Mouse (Mus musculus) stomach, postnatal 0 days (tissue): ENCODE data around the gene Impg1. TPM values are rescaled to one million over a fixed set of nuclear protein-coding genes. Genes with fewer than 3 reads are reported as not detected.

Experiments used
- ATAC-seq: fragments of 200-750 bp; cut with Nextera tagmentation; 2 replicates; pipeline ENCODE4 v1.8.0; 2017; ENCODE audit not compliant: low FRiP score, low TSS enrichment
- DNase-seq: peaks from one replicate; pipeline ENCODE4 v3.0.0-alpha.2; 2016; ENCODE audit warnings: low spot score
- H3K27ac ChIP-seq: fragments of 300-500 bp; sonication (generic); replicated peaks from 2 replicates; pipeline ENCODE4 v1.5.1; 2014; ENCODE audit warnings: mild to moderate bottlenecking, control low read depth
- H3K27me3 ChIP-seq: fragments of 300-500 bp; sonication (generic); 2 replicates; pipeline ENCODE4 v1.6.1; 2014; ENCODE audit warnings: low read length; ENCODE audit not compliant: control insufficient read depth, insufficient read depth
- H3K36me3 ChIP-seq: fragments of 300-500 bp; sonication (generic); 2 replicates; pipeline ENCODE4 v1.6.1; 2014; ENCODE audit warnings: low read length, mixed read lengths; ENCODE audit not compliant: control insufficient read depth, insufficient read depth
- H3K4me1 ChIP-seq: fragments of 300-500 bp; sonication (generic); replicated peaks from 2 replicates; pipeline ENCODE4 v1.6.1; 2014; ENCODE audit warnings: antibody characterized with exemption; ENCODE audit not compliant: control insufficient read depth, insufficient read depth
- H3K4me2 ChIP-seq: fragments of 300-500 bp; sonication (generic); replicated peaks from 2 replicates; pipeline ENCODE4 v1.6.1; 2014; ENCODE audit warnings: low read depth, mild to moderate bottlenecking, control low read depth, moderate library complexity
- H3K4me3 ChIP-seq: fragments of 300-500 bp; sonication (generic); 2 replicates; pipeline ENCODE4 v1.5.1; 2014; ENCODE audit warnings: low read depth, low read length, control low read depth
- H3K9ac ChIP-seq: fragments of 300-500 bp; sonication (generic); 2 replicates; pipeline ENCODE4 v1.6.1; 2014; ENCODE audit warnings: mild to moderate bottlenecking, low read length, control low read depth, mixed read lengths
- H3K9me3 ChIP-seq: fragments of 300-500 bp; sonication (generic); 2 replicates; pipeline ENCODE4 v1.6.1; 2016; ENCODE audit warnings: low read length; ENCODE audit not compliant: control insufficient read depth
- CTCF ChIP-seq: IDR thresholded peaks from 2 replicates; pipeline ENCODE4 v1.5.1; 2016; ENCODE audit warnings: antibody characterized with exemption, low read depth, mild to moderate bottlenecking, moderate library complexity
- EP300 ChIP-seq: optimal IDR thresholded peaks from 2 replicates; pipeline ENCODE3; 2016; ENCODE audit warnings: antibody characterized with exemption
- WGBS: fragments of 180-500 bp; shearing (Covaris S2); extraction: QIAGEN DNeasy Blood & Tissue Kit; methylation state at CpG from one replicate; pipeline ENCODE4 v1.1.7; 2014; 5-methylcytosine and 5-hydroxymethylcytosine counted together
- polyA plus RNA-seq: library from polyadenylated mRNA; unstranded; fragments of >200 nt; fragmentation: Nextera tagmentation; extraction: Ambion mirVana; gene quantifications from 2 replicates; pipeline ENCODE4 v1.2.1, GENCODE M21; 2015

The Impg1 gene
- polyA plus RNA-seq, 1 experiment from 2014 or later, result 0.59 TPM

GRCm38 (mm10) chr9:80306853-80307252, 158.4 kb downstream of the Impg1 start:
- no peak for ATAC-seq
- H3K4me2 ChIP-seq, result no peak overlapping the region
- no peaks in the 10 kb centered on the region for H3K27me3 ChIP-seq
- H3K4me3 ChIP-seq, result no peak overlapping the region
- DNase-seq, result no peak
- WGBS, result 73% methylated on average over 11 of the region's 11 CpGs
- TF ChIP-seq CTCF, result no peak
- no peak for TF ChIP-seq EP300
- H3K36me3 ChIP-seq, result peaks cover 11% of the 10 kb centered on the region
- no peaks in the 10 kb centered on the region for H3K9me3 ChIP-seq
- no peak overlapping the region for H3K27ac ChIP-seq
- no peaks in the 10 kb centered on the region for H3K4me1 ChIP-seq
- H3K9ac ChIP-seq, result no peak overlapping the region

- WGBS, result 79% methylated on average over 4 of the region's 4 CpGs
- H3K4me1 ChIP-seq, result no peaks in the 10 kb centered on the region
- no peaks in the 10 kb centered on the region for H3K9me3 ChIP-seq
- no peak for ATAC-seq
- H3K4me2 ChIP-seq, result no peak overlapping the region
- no peak overlapping the region for H3K9ac ChIP-seq
- no peak for DNase-seq
- TF ChIP-seq EP300 (no peak), CTCF (no peak)
- peaks cover 11% of the 10 kb centered on the region for H3K36me3 ChIP-seq
- no peak overlapping the region for H3K27ac ChIP-seq
- no peaks in the 10 kb centered on the region for H3K27me3 ChIP-seq
- no peak overlapping the region for H3K4me3 ChIP-seq
These were observed 158.9 kb downstream of the Impg1 start for GRCm38 (mm10) chr9:80306390-80306789.

- H3K27me3 ChIP-seq, result no peaks in the 10 kb centered on the region
- no peaks in the 10 kb centered on the region for H3K4me1 ChIP-seq
- no peaks in the 10 kb centered on the region for H3K9me3 ChIP-seq
- TF ChIP-seq CTCF, result peak; percentile 66
- no peak for TF ChIP-seq EP300
- H3K9ac ChIP-seq, result no peak overlapping the region
- H3K4me2 ChIP-seq, result no peak overlapping the region
- H3K27ac ChIP-seq, result no peak overlapping the region
- H3K36me3 ChIP-seq, result peaks cover 18% of the 10 kb centered on the region
- WGBS, result 63% methylated on average over 4 of the region's 4 CpGs
- H3K4me3 ChIP-seq, result no peak overlapping the region
- no peak for DNase-seq
- ATAC-seq, result no peak
These were observed 161.8 kb downstream of the Impg1 start for GRCm38 (mm10) chr9:80303518-80303917.

- Histone ChIP-seq H3K36me3 (peaks cover 8% of the 10 kb centered on the region; the same call in 1 of the 2 replicates), H3K4me2 (no peak overlapping the region), H3K4me3 (no peak overlapping the region), H3K27ac (no peak overlapping the region), H3K9me3 (no peaks in the 10 kb centered on the region), H3K4me1 (no peaks in the 10 kb centered on the region), H3K9ac (no peak overlapping the region), H3K27me3 (no peaks in the 10 kb centered on the region)
- TF ChIP-seq CTCF (no peak), EP300 (no peak)
- DNase-seq (no peak), ATAC-seq (no peak)
- 93% methylated on average over 9 of the region's 9 CpGs for WGBS
These were observed 166.2 kb downstream of the Impg1 start for GRCm38 (mm10) chr9:80299031-80299430.

GRCm38 (mm10) chr9:80296086-80296485, 169.2 kb downstream of the Impg1 start:
- no peaks in the 10 kb centered on the region for H3K9me3 ChIP-seq
- H3K4me1 ChIP-seq, result no peaks in the 10 kb centered on the region
- H3K4me2 ChIP-seq, result no peak overlapping the region
- no peak overlapping the region for H3K9ac ChIP-seq
- H3K36me3 ChIP-seq, result peaks cover 8% of the 10 kb centered on the region; the same call in 1 of the 2 replicates
- H3K4me3 ChIP-seq, result no peak overlapping the region
- WGBS, result 61% methylated on average over 4 of the region's 4 CpGs
- ATAC-seq (no peak), DNase-seq (no peak)
- H3K27me3 ChIP-seq, result no peaks in the 10 kb centered on the region
- no peak overlapping the region for H3K27ac ChIP-seq
- TF ChIP-seq EP300 (no peak), CTCF (no peak)

DNA sequence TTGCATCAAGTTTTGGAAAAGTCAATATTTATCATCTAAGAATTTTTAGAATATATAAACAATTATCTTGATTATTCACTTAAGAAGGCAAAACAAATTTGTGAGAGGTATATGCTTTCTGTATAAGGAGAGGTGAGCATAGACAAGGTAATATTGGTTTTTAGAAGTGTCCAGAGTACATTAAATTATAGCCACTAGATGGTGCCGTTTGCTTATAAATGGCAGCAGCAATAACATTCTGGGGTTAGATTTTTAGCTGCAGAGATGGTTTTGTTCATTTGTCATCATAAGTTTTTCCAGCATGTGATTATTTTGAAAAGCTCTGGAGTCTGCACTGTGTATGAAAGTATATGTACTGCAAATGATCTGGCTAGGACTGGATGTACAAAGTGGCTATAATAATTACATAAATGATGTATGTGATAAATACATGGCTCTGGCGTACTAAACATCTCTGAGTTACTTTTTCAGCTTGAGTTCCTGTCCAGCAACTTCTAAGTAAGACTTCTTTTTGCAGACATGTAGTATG, 172.2 kb downstream of the Impg1 start:
- no peak overlapping the region for H3K4me3 ChIP-seq
- no peak overlapping the region for H3K4me2 ChIP-seq
- no peak overlapping the region for H3K9ac ChIP-seq
- H3K27ac ChIP-seq, result no peak overlapping the region
- H3K36me3 ChIP-seq, result peaks cover 5% of the 10 kb centered on the region; the same call in 1 of the 2 replicates
- DNase-seq, result no peak
- 46% methylated on average over 2 of the region's 2 CpGs for WGBS
- no peaks in the 10 kb centered on the region for H3K4me1 ChIP-seq
- TF ChIP-seq EP300 (no peak), CTCF (peak; percentile 72)
- no peaks in the 10 kb centered on the region for H3K9me3 ChIP-seq
- H3K27me3 ChIP-seq, result no peaks in the 10 kb centered on the region
- no peak for ATAC-seq
